Mouse (Mus musculus) embryonic facial prominence, embryonic 13.5 days (tissue): ENCODE data around the gene Zfp110. TPM values are rescaled to one million over a fixed set of nuclear protein-coding genes. Genes with fewer than 3 reads are reported as not detected.
"Not testable (repeated sequence)": the region's sequence is repeated elsewhere in the genome, so short reads cannot be mapped to it uniquely, and the experiment has no call there.

Source experiments
- ATAC-seq: fragments of 200-750 bp; cut with Nextera tagmentation; 2 replicates; pipeline ENCODE4 v1.8.0; 2017; ENCODE audit warnings: low read depth; ENCODE audit not compliant: insufficient number of reproducible peaks, insufficient read depth, low FRiP score, low TSS enrichment
- H3K27ac ChIP-seq: fragments of 300-500 bp; sonication (generic); 2 replicates; pipeline ENCODE4 v1.5.1; 2015; ENCODE audit warnings: moderate library complexity, mild to moderate bottlenecking, inconsistent platforms
- H3K27me3 ChIP-seq: fragments of 300-500 bp; sonication (generic); 2 replicates; pipeline ENCODE4 v1.6.1; 2015; ENCODE audit warnings: mild to moderate bottlenecking, inconsistent platforms
- H3K36me3 ChIP-seq: fragments of 300-500 bp; sonication (generic); 2 replicates; pipeline ENCODE4 v1.6.1; 2015; ENCODE audit warnings: mild to moderate bottlenecking, inconsistent platforms
- H3K4me1 ChIP-seq: fragments of 300-500 bp; sonication (generic); 2 replicates; pipeline ENCODE4 v1.6.1; 2015; ENCODE audit warnings: inconsistent platforms
- H3K4me2 ChIP-seq: fragments of 300-500 bp; sonication (generic); 2 replicates; pipeline ENCODE4 v1.6.1; 2015; ENCODE audit warnings: moderate library complexity, mild to moderate bottlenecking, inconsistent platforms
- H3K4me3 ChIP-seq: fragments of 300-500 bp; sonication (generic); 2 replicates; pipeline ENCODE4 v1.5.1; 2015; ENCODE audit warnings: mild to moderate bottlenecking, inconsistent platforms
- H3K9ac ChIP-seq: fragments of 300-500 bp; sonication (generic); 2 replicates; pipeline ENCODE4 v1.6.1; 2015; ENCODE audit warnings: mild to moderate bottlenecking, inconsistent platforms
- H3K9me3 ChIP-seq: fragments of 300-500 bp; sonication (generic); 2 replicates; pipeline ENCODE4 v1.6.1; 2016; ENCODE audit warnings: inconsistent platforms
- WGBS: fragments of 180-500 bp; shearing (Covaris S2); methylation state at CpG from one replicate; pipeline ENCODE4 v1.1.7; 2015; ENCODE audit warnings: mixed read lengths; 5-methylcytosine and 5-hydroxymethylcytosine counted together
- polyA plus RNA-seq: library from polyadenylated mRNA; unstranded; fragments of >200 nt; fragmentation: Nextera tagmentation; extraction: Ambion mirVana; gene quantifications from 2 replicates; pipeline ENCODE4 v1.2.1, GENCODE M21; 2015

Gene Zfp110
- 33.9 and 42.5 TPM in 2 replicates for polyA plus RNA-seq

- Histone ChIP-seq H3K4me3 (peak within 1 kb of the TSS; percentile 60), H3K4me1 (no peaks in the 10 kb centered on the region), H3K27me3 (no peaks in the 10 kb centered on the region), H3K4me2 (peak within 1 kb of the TSS; percentile 61), H3K36me3 (peaks cover 35% of the 10 kb centered on the region), H3K9me3 (peaks cover 38% of the 10 kb centered on the region), H3K27ac (peak within 1 kb of the TSS; percentile 68), H3K9ac (peak within 1 kb of the TSS; percentile 76)
- ATAC-seq = peak; percentile 94
- WGBS = 4% methylated on average over 47 of the region's 47 CpGs
Observed at GRCm38 (mm10) chr7:12834162-12835120, at the start of gene Zfp110. TSS of gene Zfp110 (plus strand) at chr7:12834761.

- Histone ChIP-seq H3K36me3 (no peaks in the 10 kb centered on the region), H3K27me3 (no peaks in the 10 kb centered on the region), H3K9ac (no peak overlapping the region), H3K27ac (no peak overlapping the region), H3K4me3 (no peak overlapping the region), H3K4me1 (no peaks in the 10 kb centered on the region), H3K4me2 (no peak overlapping the region), H3K9me3 (no peaks in the 10 kb centered on the region)
- 71% methylated on average over 6 of the region's 6 CpGs for WGBS
- no peak for ATAC-seq
Observed at GRCm38 (mm10) chr7:12787333-12787732, 47.2 kb upstream of the Zfp110 start.

- Histone ChIP-seq H3K4me3 (no peak overlapping the region), H3K27me3 (no peaks in the 10 kb centered on the region), H3K4me1 (no peaks in the 10 kb centered on the region), H3K9me3 (no peaks in the 10 kb centered on the region), H3K36me3 (no peaks in the 10 kb centered on the region), H3K9ac (no peak overlapping the region), H3K27ac (no peak overlapping the region), H3K4me2 (no peak overlapping the region)
- ATAC-seq = no peak
- WGBS = 23% methylated on average over 5 of the region's 5 CpGs
Observed at GRCm38 (mm10) chr7:12788025-12788424, 46.5 kb upstream of the Zfp110 start.

DNA sequence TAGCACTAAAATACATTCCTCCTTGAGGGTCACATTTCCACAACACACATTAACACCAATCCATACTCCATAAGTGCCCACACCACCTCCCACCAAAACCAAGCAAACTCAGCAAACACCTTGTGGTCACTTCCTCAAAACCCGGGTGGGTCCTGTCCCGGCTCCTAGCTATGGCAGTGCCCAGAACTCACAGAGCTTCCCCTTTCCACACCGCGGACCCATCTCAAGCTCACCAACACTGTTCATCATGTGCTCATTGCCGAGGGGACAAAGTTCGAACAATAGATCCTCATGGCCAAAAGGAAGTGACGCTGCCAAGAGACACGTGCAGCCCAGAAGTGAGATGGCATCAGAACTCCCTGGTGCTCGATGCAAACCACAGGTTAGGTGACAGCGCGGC lies 41.9 kb upstream of the Zfp110 start:
- H3K4me1 ChIP-seq, H3K9ac ChIP-seq, H3K36me3 ChIP-seq, H3K4me3 ChIP-seq, H3K4me2 ChIP-seq, ATAC-seq, H3K27me3 ChIP-seq, H3K27ac ChIP-seq: not testable (repeated sequence)
- WGBS = 89% methylated on average over 11 of the region's 11 CpGs
- peaks cover 11% of the 10 kb centered on the region; the same call in 1 of the 2 replicates for H3K9me3 ChIP-seq

GRCm38 (mm10) chr7:12797971-12798370 lies 36.6 kb upstream of the Zfp110 start:
- Histone ChIP-seq H3K4me1 (peaks cover 2% of the 10 kb centered on the region; the same call in 1 of the 2 replicates), H3K36me3 (peaks cover 11% of the 10 kb centered on the region; the same call in 1 of the 2 replicates), H3K27ac (no peak overlapping the region), H3K4me2 (no peak overlapping the region), H3K27me3 (no peaks in the 10 kb centered on the region), H3K9ac (no peak overlapping the region), H3K4me3 (no peak overlapping the region), H3K9me3 (peaks cover 11% of the 10 kb centered on the region; the same call in 1 of the 2 replicates)
- 63% methylated on average over 2 of the region's 2 CpGs for WGBS
- no peak for ATAC-seq

DNA sequence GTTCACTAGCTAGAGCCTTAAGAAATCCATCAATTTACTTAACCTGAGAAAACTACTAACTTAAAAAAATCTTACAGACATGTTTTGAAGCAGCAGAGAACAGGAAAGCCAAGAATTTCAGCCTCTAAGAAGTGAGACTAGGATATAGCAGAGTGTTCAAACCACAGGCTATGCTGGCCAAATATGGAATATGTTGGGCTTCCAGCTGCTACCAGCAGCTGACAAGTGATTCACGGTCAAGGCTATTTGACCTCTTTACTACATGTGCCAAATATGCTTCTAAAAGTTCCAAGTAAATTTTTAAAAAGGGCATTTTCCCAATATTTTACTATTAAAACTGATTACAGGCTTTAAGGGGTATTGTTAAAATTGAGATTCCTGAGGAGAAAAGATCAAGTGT lies 35.0 kb upstream of the Zfp110 start:
- Histone ChIP-seq H3K4me1 (peaks cover 11% of the 10 kb centered on the region; the same call in 1 of the 2 replicates), H3K27ac (no peak overlapping the region), H3K9ac (no peak overlapping the region), H3K4me2 (no peak overlapping the region), H3K27me3 (no peaks in the 10 kb centered on the region), H3K4me3 (no peak overlapping the region), H3K36me3 (peaks cover 11% of the 10 kb centered on the region; the same call in 1 of the 2 replicates), H3K9me3 (peaks cover 11% of the 10 kb centered on the region; the same call in 1 of the 2 replicates)
- 83% methylated on average over 1 of the region's 1 CpGs for WGBS
- no peak for ATAC-seq

DNA sequence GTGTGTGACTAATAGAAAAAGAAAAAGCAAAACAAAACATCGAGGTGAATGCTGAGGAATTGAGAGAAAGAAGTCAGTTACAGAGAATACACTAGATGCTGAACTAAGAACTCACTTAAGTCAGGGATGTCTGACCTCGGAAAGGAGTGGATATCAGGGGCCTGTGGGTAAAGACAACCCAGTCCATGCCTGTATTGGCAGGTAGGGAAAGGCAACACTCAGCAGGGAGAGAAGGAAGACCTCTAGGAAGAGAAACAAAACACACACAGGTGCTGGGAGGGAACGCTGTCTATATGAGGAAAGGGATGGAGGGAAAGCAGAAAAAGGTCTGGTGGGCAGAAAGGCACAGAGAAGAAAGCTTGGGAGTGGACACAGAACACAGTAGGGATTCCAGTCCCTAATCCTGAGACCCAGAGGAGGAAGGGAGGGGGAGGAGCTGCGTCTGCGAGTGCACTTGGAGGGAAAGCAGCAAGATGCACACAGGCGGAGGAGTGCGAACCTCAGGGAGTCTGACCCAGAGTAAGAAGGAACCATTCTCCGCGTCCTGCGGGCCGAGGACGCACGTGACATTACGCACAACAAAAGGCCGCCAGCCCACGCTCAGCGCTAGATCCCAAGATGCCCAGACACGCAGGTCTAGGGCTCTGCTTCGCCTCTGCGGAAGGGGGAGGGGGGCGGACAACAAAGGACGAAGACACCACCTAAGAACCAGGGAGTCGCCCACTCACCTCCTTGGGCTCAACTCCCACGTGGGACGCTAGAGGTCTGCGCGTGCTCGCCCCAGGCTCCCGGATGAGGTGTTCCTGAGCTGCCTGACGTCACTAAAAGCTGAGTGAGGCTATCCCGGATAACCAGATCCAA lies 31.5 kb upstream of the Zfp110 start, which contains the start of gene Zscan18:
Zscan18 (minus strand) TSS at position 770 of the 861 bp plus-strand sequence.
- Histone ChIP-seq H3K27me3 (no peaks in the 10 kb centered on the region), H3K27ac (peak within 1 kb of the TSS; percentile 64), H3K9ac (peak within 1 kb of the TSS; percentile 78), H3K4me1 (peaks cover 11% of the 10 kb centered on the region; the same call in 1 of the 2 replicates), H3K4me2 (peak within 1 kb of the TSS; percentile 87), H3K4me3 (peak within 1 kb of the TSS; percentile 54), H3K9me3 (no peaks in the 10 kb centered on the region), H3K36me3 (peaks cover 23% of the 10 kb centered on the region)
- 5% methylated on average over 31 of the region's 31 CpGs for WGBS
- peak; percentile 87 for ATAC-seq

DNA sequence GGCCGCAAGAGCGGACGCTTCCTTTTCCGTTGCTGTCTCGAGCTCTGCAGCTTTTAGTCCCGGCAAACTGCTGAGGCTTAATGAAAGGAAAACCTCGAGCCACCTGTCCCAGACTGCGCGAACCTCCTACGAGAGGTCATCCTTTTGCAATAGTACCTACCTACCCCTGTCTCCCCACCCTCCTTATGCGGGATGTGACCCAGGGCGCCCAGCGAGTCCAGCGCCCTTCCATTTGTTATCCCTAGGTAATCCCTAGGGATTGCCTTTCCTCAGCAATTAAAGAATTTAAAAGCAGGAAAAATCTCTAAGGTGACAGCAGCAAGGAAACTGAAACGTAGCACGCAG lies 30.9 kb upstream of the Zfp110 start:
- Histone ChIP-seq H3K9me3 (peaks cover 6% of the 10 kb centered on the region), H3K4me2 (peak overlapping the region; percentile 87), H3K4me1 (peaks cover 11% of the 10 kb centered on the region; the same call in 1 of the 2 replicates), H3K4me3 (peak overlapping the region; percentile 54), H3K36me3 (peaks cover 26% of the 10 kb centered on the region), H3K9ac (peak overlapping the region; percentile 78), H3K27me3 (no peaks in the 10 kb centered on the region), H3K27ac (peak overlapping the region; percentile 64)
- WGBS = under 1% methylated on average over 16 of the region's 16 CpGs
- no peak; the same call in 1 of the 2 replicates for ATAC-seq

DNA sequence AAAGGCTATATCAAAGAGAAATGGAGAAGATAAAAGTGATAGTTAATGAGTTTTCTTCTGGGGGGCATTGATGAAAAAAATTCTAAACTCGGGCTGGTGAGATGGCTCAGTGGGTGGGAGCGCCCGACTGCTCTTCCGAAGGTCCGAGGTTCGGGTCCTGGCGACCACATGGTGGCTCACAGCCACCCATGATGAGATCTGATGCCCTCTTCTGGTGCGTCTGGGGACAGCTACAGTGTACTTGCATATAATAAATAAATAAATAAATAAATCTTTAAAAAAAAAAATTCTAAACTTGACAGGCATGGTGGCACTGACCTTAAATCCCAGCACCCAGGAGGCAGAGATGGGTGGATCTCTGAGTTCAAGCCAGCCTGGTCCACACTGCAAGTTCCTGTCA lies 19.0 kb upstream of the Zfp110 start:
- Histone ChIP-seq H3K4me1 (peaks cover 7% of the 10 kb centered on the region), H3K27me3 (no peaks in the 10 kb centered on the region), H3K27ac (no peak overlapping the region), H3K9ac (no peak overlapping the region), H3K4me3 (no peak overlapping the region), H3K4me2 (no peak overlapping the region), H3K9me3 (peaks cover 41% of the 10 kb centered on the region), H3K36me3 (peaks cover 52% of the 10 kb centered on the region)
- ATAC-seq = no peak
- WGBS = 96% methylated on average over 8 of the region's 8 CpGs

- H3K9me3 ChIP-seq = peaks cover 27% of the 10 kb centered on the region
- peak; percentile 84 for ATAC-seq
- WGBS = under 1% methylated on average over 40 of the region's 40 CpGs
- peaks cover 7% of the 10 kb centered on the region for H3K4me1 ChIP-seq
- peak within 1 kb of the TSS; percentile 90 for H3K4me3 ChIP-seq
- no peaks in the 10 kb centered on the region for H3K27me3 ChIP-seq
- peaks cover 24% of the 10 kb centered on the region for H3K36me3 ChIP-seq
- H3K27ac ChIP-seq = peak within 1 kb of the TSS; percentile 88
- peak within 1 kb of the TSS; percentile 69 for H3K4me2 ChIP-seq
- H3K9ac ChIP-seq = peak within 1 kb of the TSS; percentile 94
Observed at GRCm38 (mm10) chr7:12818521-12819295, 15.9 kb upstream of the Zfp110 start, which contains the start of gene Zfp329. TSS of gene Zfp329 (minus strand) at chr7:12818858.
